Mouse (Mus musculus): Measurements from ENCODE around the gene Gata3. TPM values are rescaled to one million over a fixed set of nuclear protein-coding genes. Genes with fewer than 3 reads are reported as not detected.

Gene Gata3
- polyA plus RNA-seq, 2 experiments = 6.9 to 29.4 TPM

- ATAC-seq (ENCODE audit: low FRiP score, low read depth) (no peak), DNase-seq (ENCODE audit: low spot score) (no peak)
- no peak for TF ChIP-seq POLR2A (IDR thresholded peaks at IDR 0.05; ENCODE audit: borderline replicate concordance, extremely low read depth, insufficient read depth, insufficient read length)
- H3K4me1 ChIP-seq (ENCODE audit: control insufficient read depth, insufficient read depth, low read length) = no peaks in the 10 kb centered on the region
- no peaks in the 10 kb centered on the region for H3K9me3 ChIP-seq (ENCODE audit: control insufficient read depth, low read length)
- H3K4me3 ChIP-seq (replicated peaks; ENCODE audit: low read length) = peak overlapping the region; percentile 16
- H3K27me3 ChIP-seq (ENCODE audit: control insufficient read depth, insufficient read depth, low read length) = peaks cover 81% of the 10 kb centered on the region
- WGBS = under 1% methylated on average over 22 of the region's 22 CpGs
- no peaks in the 10 kb centered on the region for H3K36me3 ChIP-seq (ENCODE audit: control insufficient read depth, insufficient read depth, low read length)
- H3K9ac ChIP-seq (ENCODE audit: low read depth, low read length, severe bottlenecking) = no peak overlapping the region
- H3K4me2 ChIP-seq (replicated peaks; ENCODE audit: low read depth, low read length, severe bottlenecking) = no peak overlapping the region; the same call in 1 of the 2 replicates
- no peak overlapping the region for H3K27ac ChIP-seq (replicated peaks; ENCODE audit: low read depth, low read length)
These were observed 6.4 kb upstream of the Gata3 start for GRCm38 (mm10) chr2:9896097-9896770.

GRCm38 (mm10) chr2:9894836-9895593 is 5.2 kb upstream of the Gata3 start:
- DNase-seq (ENCODE audit: low spot score) (no peak), ATAC-seq (ENCODE audit: low FRiP score, low read depth) (no peak)
- TF ChIP-seq POLR2A (IDR thresholded peaks at IDR 0.05; ENCODE audit: borderline replicate concordance, extremely low read depth, insufficient read depth, insufficient read length) = no peak
- Histone ChIP-seq H3K27ac (replicated peaks; ENCODE audit: low read depth, low read length) (no peak overlapping the region), H3K9ac (ENCODE audit: low read depth, low read length, severe bottlenecking) (no peak overlapping the region), H3K9me3 (ENCODE audit: control insufficient read depth, low read length) (no peaks in the 10 kb centered on the region), H3K4me2 (replicated peaks; ENCODE audit: low read depth, low read length, severe bottlenecking) (no peak overlapping the region), H3K36me3 (ENCODE audit: control insufficient read depth, insufficient read depth, low read length) (no peaks in the 10 kb centered on the region), H3K4me3 (replicated peaks; ENCODE audit: low read length) (no peak overlapping the region), H3K27me3 (ENCODE audit: control insufficient read depth, insufficient read depth, low read length) (peaks cover 94% of the 10 kb centered on the region), H3K4me1 (ENCODE audit: control insufficient read depth, insufficient read depth, low read length) (no peaks in the 10 kb centered on the region)
- WGBS = 2% methylated on average over 19 of the region's 19 CpGs

GRCm38 (mm10) chr2:9893272-9893953 is 3.6 kb upstream of the Gata3 start:
- no peak overlapping the region for H3K27ac ChIP-seq (replicated peaks; ENCODE audit: low read depth, low read length)
- H3K9ac ChIP-seq (ENCODE audit: low read depth, low read length, severe bottlenecking) = no peak overlapping the region
- no peak overlapping the region for H3K4me3 ChIP-seq (replicated peaks; ENCODE audit: low read length)
- H3K4me1 ChIP-seq (ENCODE audit: control insufficient read depth, insufficient read depth, low read length) = 0 out of 2 replicates have a peak, but pooled peaks cover 2% of the 10 kb centered on the region
- TF ChIP-seq POLR2A (IDR thresholded peaks at IDR 0.05; ENCODE audit: borderline replicate concordance, extremely low read depth, insufficient read depth, insufficient read length) = no peak
- WGBS = 0% methylated on average over 6 of the region's 6 CpGs
- H3K27me3 ChIP-seq (ENCODE audit: control insufficient read depth, insufficient read depth, low read length) = peaks cover 95% of the 10 kb centered on the region
- ATAC-seq (ENCODE audit: low FRiP score, low read depth) = no peak
- no peak for DNase-seq (ENCODE audit: low spot score)
- H3K9me3 ChIP-seq (ENCODE audit: control insufficient read depth, low read length) = no peaks in the 10 kb centered on the region
- H3K36me3 ChIP-seq (ENCODE audit: control insufficient read depth, insufficient read depth, low read length) = no peaks in the 10 kb centered on the region
- no peak overlapping the region for H3K4me2 ChIP-seq (replicated peaks; ENCODE audit: low read depth, low read length, severe bottlenecking)

GRCm38 (mm10) chr2:9892541-9892940 is 2.7 kb upstream of the Gata3 start:
- no peak for TF ChIP-seq POLR2A (IDR thresholded peaks at IDR 0.05; ENCODE audit: borderline replicate concordance, extremely low read depth, insufficient read depth, insufficient read length)
- no peak overlapping the region for H3K27ac ChIP-seq (replicated peaks; ENCODE audit: low read depth, low read length)
- 0 out of 2 replicates have a peak, but pooled peaks cover 2% of the 10 kb centered on the region for H3K4me1 ChIP-seq (ENCODE audit: control insufficient read depth, insufficient read depth, low read length)
- WGBS = 1% methylated on average over 7 of the region's 7 CpGs
- H3K9ac ChIP-seq (ENCODE audit: low read depth, low read length, severe bottlenecking) = no peak overlapping the region
- DNase-seq (ENCODE audit: low spot score) (no peak), ATAC-seq (ENCODE audit: low FRiP score, low read depth) (no peak)
- no peak overlapping the region for H3K4me2 ChIP-seq (replicated peaks; ENCODE audit: low read depth, low read length, severe bottlenecking)
- no peaks in the 10 kb centered on the region for H3K9me3 ChIP-seq (ENCODE audit: control insufficient read depth, low read length)
- H3K4me3 ChIP-seq (replicated peaks; ENCODE audit: low read length) = no peak overlapping the region
- no peaks in the 10 kb centered on the region for H3K36me3 ChIP-seq (ENCODE audit: control insufficient read depth, insufficient read depth, low read length)
- peaks cover 95% of the 10 kb centered on the region for H3K27me3 ChIP-seq (ENCODE audit: control insufficient read depth, insufficient read depth, low read length)

GRCm38 (mm10) chr2:9890906-9891305 is 1.1 kb upstream of the Gata3 start:
- Histone ChIP-seq H3K27me3 (ENCODE audit: control insufficient read depth, insufficient read depth, low read length) (peaks cover 94% of the 10 kb centered on the region), H3K36me3 (ENCODE audit: control insufficient read depth, insufficient read depth, low read length) (no peaks in the 10 kb centered on the region), H3K4me3 (replicated peaks; ENCODE audit: low read length) (no peak overlapping the region), H3K27ac (replicated peaks; ENCODE audit: low read depth, low read length) (no peak overlapping the region), H3K4me1 (ENCODE audit: control insufficient read depth, insufficient read depth, low read length) (0 out of 2 replicates have a peak, but pooled peaks cover 2% of the 10 kb centered on the region), H3K9me3 (ENCODE audit: control insufficient read depth, low read length) (no peaks in the 10 kb centered on the region), H3K4me2 (replicated peaks; ENCODE audit: low read depth, low read length, severe bottlenecking) (no peak overlapping the region), H3K9ac (ENCODE audit: low read depth, low read length, severe bottlenecking) (no peak overlapping the region)
- no peak for ATAC-seq (ENCODE audit: low FRiP score, low read depth)
- no peak for DNase-seq (ENCODE audit: low spot score)
- TF ChIP-seq POLR2A (IDR thresholded peaks at IDR 0.05; ENCODE audit: borderline replicate concordance, extremely low read depth, insufficient read depth, insufficient read length) = no peak
- WGBS = 2% methylated on average over 5 of the region's 5 CpGs
